Mouse (Mus musculus): ENCODE measurements around the gene Dhx40. TPM values are rescaled to one million over a fixed set of nuclear protein-coding genes. Genes with fewer than 3 reads are reported as not detected.

Gene Dhx40
- polyA plus RNA-seq, 1 experiment from 2014 or later = 31.6 TPM

DNA sequence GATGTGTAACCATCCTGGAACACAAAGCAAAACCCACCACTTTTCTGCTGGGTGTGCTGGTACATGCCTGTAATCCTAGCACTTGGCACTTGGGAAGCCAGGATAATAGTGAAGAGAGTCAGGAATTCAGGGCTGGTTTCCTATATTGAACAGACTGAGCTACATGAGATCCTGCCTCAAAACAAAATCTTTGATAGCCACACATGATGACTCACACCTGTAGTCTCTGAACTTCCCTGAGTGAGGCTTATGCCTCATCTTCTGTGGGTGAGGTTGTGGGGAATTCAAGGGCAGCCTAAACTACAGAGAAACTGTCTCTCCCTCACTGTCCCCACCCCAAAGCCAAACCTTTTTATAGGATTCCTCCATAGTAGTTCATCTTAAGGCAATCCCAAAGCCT lies 47.2 kb downstream of the Dhx40 start:
- ATAC-seq (ENCODE audit: low FRiP score, low TSS enrichment) (no peak), DNase-seq (no peak)
- no peak overlapping the region for H3K4me2 ChIP-seq (ENCODE audit: low read length)
- no peaks in the 10 kb centered on the region for H3K36me3 ChIP-seq (ENCODE audit: control insufficient read depth, insufficient read depth, low read length)
- peaks cover 17% of the 10 kb centered on the region for H3K4me1 ChIP-seq (ENCODE audit: control insufficient read depth, insufficient read depth, low read length)
- H3K27ac ChIP-seq (replicated peaks; ENCODE audit: low read depth, low read length) = no peak overlapping the region
- H3K9me3 ChIP-seq (ENCODE audit: control insufficient read depth, low read length) = no peaks in the 10 kb centered on the region
- no peaks in the 10 kb centered on the region for H3K27me3 ChIP-seq (ENCODE audit: control insufficient read depth, insufficient read depth, low read length)
- H3K9ac ChIP-seq (replicated peaks; ENCODE audit: low read length) = no peak overlapping the region
- H3K4me3 ChIP-seq (replicated peaks; ENCODE audit: low read depth, low read length) = no peak overlapping the region

DNA sequence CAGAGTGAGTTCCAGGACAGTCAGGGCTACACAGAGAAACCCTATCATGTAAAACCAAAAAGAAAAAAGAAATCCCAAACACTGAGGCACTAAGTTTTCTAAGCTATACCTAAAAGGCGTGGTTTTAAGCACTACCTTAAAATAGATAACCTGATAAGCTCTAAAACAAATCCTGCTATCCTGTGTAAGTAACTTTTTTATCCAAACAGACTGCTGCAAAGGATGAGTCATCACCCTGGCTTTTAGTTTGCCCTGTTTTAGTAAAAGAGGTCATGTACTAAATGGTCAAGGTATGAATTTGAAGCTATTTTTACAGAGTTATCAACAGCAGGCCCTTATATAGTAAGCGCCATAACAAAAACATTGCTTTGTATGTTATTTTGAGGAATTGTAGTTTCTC lies 47.7 kb downstream of the Dhx40 start:
- DNase-seq = no peak
- peaks cover 21% of the 10 kb centered on the region for H3K4me1 ChIP-seq (ENCODE audit: control insufficient read depth, insufficient read depth, low read length)
- no peaks in the 10 kb centered on the region for H3K9me3 ChIP-seq (ENCODE audit: control insufficient read depth, low read length)
- H3K36me3 ChIP-seq (ENCODE audit: control insufficient read depth, insufficient read depth, low read length) = no peaks in the 10 kb centered on the region
- no peaks in the 10 kb centered on the region for H3K27me3 ChIP-seq (ENCODE audit: control insufficient read depth, insufficient read depth, low read length)
- no peak overlapping the region for H3K4me2 ChIP-seq (ENCODE audit: low read length)
- ATAC-seq (ENCODE audit: low FRiP score, low TSS enrichment) = no peak
- H3K9ac ChIP-seq (replicated peaks; ENCODE audit: low read length) = no peak overlapping the region
- no peak overlapping the region for H3K4me3 ChIP-seq (replicated peaks; ENCODE audit: low read depth, low read length)
- WGBS = 98% methylated on average over 2 of the region's 2 CpGs
- H3K27ac ChIP-seq (replicated peaks; ENCODE audit: low read depth, low read length) = no peak overlapping the region

DNA sequence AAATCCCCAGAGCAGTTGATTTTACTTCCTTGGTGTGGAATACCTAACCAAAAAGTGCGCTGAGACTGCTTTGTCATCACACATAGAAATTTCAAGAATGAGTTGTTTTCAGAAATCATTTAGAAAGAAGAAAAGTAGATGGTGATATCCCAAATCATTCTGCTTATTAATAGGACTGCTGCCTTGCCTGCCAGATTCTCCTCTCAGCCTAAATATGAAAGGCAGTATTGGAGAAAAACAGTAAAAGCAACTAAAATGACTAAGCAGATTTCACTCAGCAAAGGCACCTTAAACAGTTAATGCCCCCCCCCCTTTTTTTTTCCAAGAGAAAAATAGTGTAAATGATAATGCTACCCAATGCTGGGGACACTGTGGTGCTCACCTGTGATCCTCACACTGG lies 48.3 kb downstream of the Dhx40 start:
- no peak overlapping the region for H3K9ac ChIP-seq (replicated peaks; ENCODE audit: low read length)

DNA sequence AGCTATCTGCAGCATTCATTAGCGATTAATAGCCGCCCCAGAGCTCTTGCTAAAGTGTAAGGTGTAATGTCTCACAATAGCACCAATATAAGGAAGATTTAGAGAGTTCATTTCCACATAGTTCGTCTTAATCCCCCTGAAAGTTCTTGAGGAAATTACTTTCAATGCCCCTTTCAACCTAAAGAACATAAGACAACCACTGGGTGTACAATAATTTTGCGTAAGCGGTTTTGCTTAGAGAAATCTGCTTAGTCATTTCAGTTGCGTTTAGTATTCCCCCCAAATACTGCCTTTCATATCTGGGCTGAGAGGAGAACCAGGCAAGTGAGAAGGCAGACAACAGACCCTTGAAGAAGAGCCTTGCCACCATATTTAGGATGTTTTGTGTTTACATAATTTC lies 49.0 kb downstream of the Dhx40 start:
- Histone ChIP-seq H3K36me3 (ENCODE audit: control insufficient read depth, insufficient read depth, low read length) (no peaks in the 10 kb centered on the region), H3K9ac (replicated peaks; ENCODE audit: low read length) (peak overlapping the region; percentile 89), H3K4me2 (ENCODE audit: low read length) (peak overlapping the region; percentile 83), H3K9me3 (ENCODE audit: control insufficient read depth, low read length) (no peaks in the 10 kb centered on the region), H3K27ac (replicated peaks; ENCODE audit: low read depth, low read length) (peak overlapping the region; percentile 98), H3K4me3 (replicated peaks; ENCODE audit: low read depth, low read length) (peak overlapping the region; percentile 73), H3K27me3 (ENCODE audit: control insufficient read depth, insufficient read depth, low read length) (no peaks in the 10 kb centered on the region), H3K4me1 (ENCODE audit: control insufficient read depth, insufficient read depth, low read length) (peaks cover 23% of the 10 kb centered on the region)
- ATAC-seq (ENCODE audit: low FRiP score, low TSS enrichment) = no peak
- 31% methylated on average over 6 of the region's 6 CpGs for WGBS
- DNase-seq = no peak

More for the DNA sequence above, 48.3 kb downstream of the Dhx40 start:
- H3K27ac ChIP-seq (replicated peaks; ENCODE audit: low read depth, low read length) = no peak overlapping the region
- H3K4me3 ChIP-seq (replicated peaks; ENCODE audit: low read depth, low read length) = no peak overlapping the region
- peak overlapping the region; percentile 83; the same call in 1 of the 2 replicates for H3K4me2 ChIP-seq (ENCODE audit: low read length)
- WGBS = 91% methylated on average over 1 of the region's 1 CpGs
- no peak for ATAC-seq (ENCODE audit: low FRiP score, low TSS enrichment)
- H3K4me1 ChIP-seq (ENCODE audit: control insufficient read depth, insufficient read depth, low read length) = peaks cover 23% of the 10 kb centered on the region
- no peaks in the 10 kb centered on the region for H3K27me3 ChIP-seq (ENCODE audit: control insufficient read depth, insufficient read depth, low read length)
- DNase-seq = no peak
- H3K9me3 ChIP-seq (ENCODE audit: control insufficient read depth, low read length) = no peaks in the 10 kb centered on the region
- H3K36me3 ChIP-seq (ENCODE audit: control insufficient read depth, insufficient read depth, low read length) = no peaks in the 10 kb centered on the region

DNA sequence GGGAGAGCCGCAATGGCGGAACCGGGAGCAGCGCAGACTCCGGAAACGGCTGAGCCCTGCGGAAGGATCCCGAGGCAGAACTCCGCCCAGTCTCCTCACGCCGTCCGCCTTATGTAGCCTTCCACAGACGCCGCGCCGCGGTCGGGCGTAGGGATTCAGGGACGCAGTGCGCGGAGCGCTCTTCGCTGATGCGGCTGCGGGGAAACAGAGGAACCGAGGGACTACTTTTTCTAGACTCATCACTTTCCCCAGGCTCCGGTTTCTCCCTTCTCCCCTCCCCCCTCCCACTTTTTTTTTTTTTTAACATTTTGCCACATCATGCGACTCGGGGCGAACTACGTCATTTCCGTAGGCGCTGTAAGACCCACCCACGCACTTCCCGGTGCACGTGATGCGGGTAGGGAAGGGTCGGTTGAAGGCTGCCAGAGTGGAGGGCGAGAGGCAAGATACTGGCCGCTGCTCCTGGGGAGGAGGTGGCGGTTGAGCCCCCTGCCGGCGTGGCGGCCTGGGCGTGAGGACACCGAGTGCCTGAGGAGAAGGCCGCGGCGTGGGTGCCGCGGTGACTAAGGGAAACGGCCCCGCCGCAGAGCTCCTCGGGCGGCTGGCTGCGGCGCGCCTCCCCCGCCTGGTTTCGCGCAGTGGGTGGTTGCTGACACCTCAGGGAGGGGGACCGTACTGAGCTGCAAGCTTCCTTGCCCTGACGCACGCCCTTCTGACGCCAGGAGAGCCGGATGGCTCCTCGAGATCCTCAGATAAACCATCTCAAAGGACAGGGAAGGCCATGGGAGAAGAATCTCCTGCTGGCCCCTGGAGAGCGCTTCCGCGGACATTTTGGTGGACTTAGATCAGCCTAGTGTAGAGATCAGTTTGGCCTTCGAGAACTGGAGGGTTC lies 49.8 kb downstream of the Dhx40 start, which contains the start of gene Cltc:
Gene Cltc, minus strand, starts transcription at position 86 of the 892 bp plus-strand sequence.
- Histone ChIP-seq H3K36me3 (ENCODE audit: control insufficient read depth, insufficient read depth, low read length) (no peaks in the 10 kb centered on the region), H3K4me2 (ENCODE audit: low read length) (peak within 1 kb of the TSS; percentile 95), H3K27ac (replicated peaks; ENCODE audit: low read depth, low read length) (peak within 1 kb of the TSS; percentile 98), H3K4me3 (replicated peaks; ENCODE audit: low read depth, low read length) (peak within 1 kb of the TSS; percentile 73), H3K9ac (replicated peaks; ENCODE audit: low read length) (peak within 1 kb of the TSS; percentile 89), H3K27me3 (ENCODE audit: control insufficient read depth, insufficient read depth, low read length) (no peaks in the 10 kb centered on the region), H3K4me1 (ENCODE audit: control insufficient read depth, insufficient read depth, low read length) (peaks cover 28% of the 10 kb centered on the region), H3K9me3 (ENCODE audit: control insufficient read depth, low read length) (no peaks in the 10 kb centered on the region)
- ATAC-seq (ENCODE audit: low FRiP score, low TSS enrichment) = peak; percentile 97
- DNase-seq = peak; percentile 98
- under 1% methylated on average over 73 of the region's 73 CpGs for WGBS

DNA sequence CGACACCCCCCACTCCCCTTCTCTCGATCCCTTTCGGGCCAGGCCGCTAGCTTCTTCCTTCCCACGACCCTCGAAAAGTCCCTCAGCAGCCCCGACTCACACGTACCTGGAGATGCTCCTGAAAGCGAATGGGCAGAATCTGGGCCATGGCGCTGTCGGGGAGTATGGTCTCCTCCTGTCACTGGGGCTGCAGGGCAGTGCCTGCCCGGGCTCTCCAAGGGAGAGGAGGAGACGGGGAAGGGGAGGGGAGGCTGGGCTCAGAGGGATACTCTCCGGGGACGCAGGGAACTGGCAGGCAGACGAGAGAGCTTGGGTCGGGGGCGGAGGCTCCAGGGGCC lies 50.4 kb downstream of the Dhx40 start:
- H3K4me3 ChIP-seq (replicated peaks; ENCODE audit: low read depth, low read length) = peak overlapping the region; percentile 73
- H3K9ac ChIP-seq (replicated peaks; ENCODE audit: low read length) = peak overlapping the region; percentile 89
- peak overlapping the region; percentile 95 for H3K4me2 ChIP-seq (ENCODE audit: low read length)
- peak; percentile 80 for ATAC-seq (ENCODE audit: low FRiP score, low TSS enrichment)
- H3K9me3 ChIP-seq (ENCODE audit: control insufficient read depth, low read length) = no peaks in the 10 kb centered on the region
- H3K27me3 ChIP-seq (ENCODE audit: control insufficient read depth, insufficient read depth, low read length) = no peaks in the 10 kb centered on the region
- no peaks in the 10 kb centered on the region for H3K36me3 ChIP-seq (ENCODE audit: control insufficient read depth, insufficient read depth, low read length)
- under 1% methylated on average over 18 of the region's 18 CpGs for WGBS
- peak overlapping the region; percentile 98 for H3K27ac ChIP-seq (replicated peaks; ENCODE audit: low read depth, low read length)
- peaks cover 28% of the 10 kb centered on the region for H3K4me1 ChIP-seq (ENCODE audit: control insufficient read depth, insufficient read depth, low read length)
- no peak for DNase-seq

DNA sequence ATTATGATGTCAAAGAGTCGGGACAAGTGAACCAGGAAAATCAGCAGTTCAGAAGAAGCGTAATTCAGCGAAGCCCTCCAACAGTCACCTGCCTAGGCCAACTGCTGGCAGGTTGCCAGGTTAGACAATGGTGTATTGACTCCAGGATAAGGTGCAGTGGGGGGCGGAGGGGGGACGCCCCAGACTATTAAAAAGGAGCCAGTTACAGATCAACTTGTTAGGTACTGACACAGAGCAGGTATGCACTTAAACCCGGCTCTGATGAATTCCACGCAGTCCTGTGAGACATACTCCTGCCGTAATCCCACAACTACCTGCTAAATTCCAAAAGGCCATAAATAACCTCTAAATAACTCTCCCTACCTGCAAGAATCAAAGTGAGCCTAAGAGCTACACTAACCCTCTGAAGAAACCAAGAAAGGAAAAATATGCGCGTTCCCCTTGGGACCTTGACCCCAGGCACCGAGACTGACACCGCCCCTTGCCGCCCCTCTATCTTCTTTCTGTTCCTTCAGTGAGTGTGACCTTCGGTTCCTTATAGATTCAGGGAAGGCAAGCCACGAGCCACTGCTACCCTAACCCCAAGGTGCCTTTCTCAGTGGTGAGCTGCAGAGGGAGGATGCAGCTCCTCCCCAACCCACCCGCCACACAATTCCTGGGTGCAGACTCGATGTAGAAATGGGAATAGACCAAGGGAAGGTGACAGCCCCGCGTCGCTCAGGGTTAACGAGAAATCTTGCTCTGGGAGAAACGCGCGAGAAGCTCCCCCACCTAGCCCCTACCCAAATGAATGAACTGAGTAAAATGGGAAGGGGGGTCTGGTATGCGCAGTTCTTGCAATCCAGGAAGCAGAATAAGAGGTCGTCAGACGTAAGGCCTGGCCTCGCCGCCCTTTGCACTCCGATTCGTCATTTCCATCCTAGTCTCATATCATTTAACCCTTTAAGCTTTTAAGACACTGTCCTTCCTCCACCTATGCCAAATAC lies 51.1 kb downstream of the Dhx40 start:
- Histone ChIP-seq H3K4me3 (replicated peaks; ENCODE audit: low read depth, low read length) (peak overlapping the region; percentile 73), H3K27ac (replicated peaks; ENCODE audit: low read depth, low read length) (peak overlapping the region; percentile 98), H3K9me3 (ENCODE audit: control insufficient read depth, low read length) (no peaks in the 10 kb centered on the region), H3K27me3 (ENCODE audit: control insufficient read depth, insufficient read depth, low read length) (no peaks in the 10 kb centered on the region), H3K36me3 (ENCODE audit: control insufficient read depth, insufficient read depth, low read length) (no peaks in the 10 kb centered on the region), H3K4me1 (ENCODE audit: control insufficient read depth, insufficient read depth, low read length) (peaks cover 28% of the 10 kb centered on the region), H3K9ac (replicated peaks; ENCODE audit: low read length) (peak overlapping the region; percentile 89), H3K4me2 (ENCODE audit: low read length) (peak overlapping the region; percentile 95)
- peak; percentile 68 for DNase-seq
- 3% methylated on average over 31 of the region's 31 CpGs for WGBS
- peak; percentile 0; the same call in 1 of the 2 replicates for ATAC-seq (ENCODE audit: low FRiP score, low TSS enrichment)

DNA sequence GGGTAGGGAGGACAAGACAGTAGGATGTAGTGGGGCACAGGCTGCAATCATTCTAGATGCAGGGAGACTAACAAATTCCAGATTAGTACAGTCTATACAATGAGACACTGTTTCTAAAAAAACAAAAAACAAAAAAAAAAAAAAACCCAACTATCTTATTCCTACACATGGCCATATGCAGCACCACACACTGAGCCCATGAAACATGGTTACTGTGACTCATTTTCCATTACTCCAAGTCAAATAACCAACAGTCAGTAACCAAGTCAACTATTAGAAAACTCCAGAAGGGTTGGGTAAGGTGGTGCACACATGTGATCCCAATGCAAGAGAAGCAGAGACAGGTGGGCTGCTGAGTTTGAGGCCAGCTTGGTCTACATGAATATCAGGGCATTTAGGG lies 55.1 kb downstream of the Dhx40 start:
- Histone ChIP-seq H3K36me3 (ENCODE audit: control insufficient read depth, insufficient read depth, low read length) (no peaks in the 10 kb centered on the region), H3K4me3 (replicated peaks; ENCODE audit: low read depth, low read length) (no peak overlapping the region), H3K4me1 (ENCODE audit: control insufficient read depth, insufficient read depth, low read length) (peaks cover 22% of the 10 kb centered on the region), H3K4me2 (ENCODE audit: low read length) (no peak overlapping the region), H3K27ac (replicated peaks; ENCODE audit: low read depth, low read length) (no peak overlapping the region), H3K9me3 (ENCODE audit: control insufficient read depth, low read length) (no peaks in the 10 kb centered on the region), H3K9ac (replicated peaks; ENCODE audit: low read length) (no peak overlapping the region), H3K27me3 (ENCODE audit: control insufficient read depth, insufficient read depth, low read length) (no peaks in the 10 kb centered on the region)
- ATAC-seq (ENCODE audit: low FRiP score, low TSS enrichment) = no peak
- no peak for DNase-seq
